Mouse (Mus musculus) midbrain, embryonic 10.5 days (tissue): ENCODE data around the gene Nudt16. TPM values are rescaled to one million over a fixed set of nuclear protein-coding genes. Genes with fewer than 3 reads are reported as not detected.
"Not testable (repeated sequence)": the region's sequence is repeated elsewhere in the genome, so short reads cannot be mapped to it uniquely, and the experiment has no call there.

ENCODE experiments used
- DNase-seq: peaks from one replicate; pipeline ENCODE4 v3.0.0-alpha.2; 2017; ENCODE audit warnings: low spot score
- H3K27ac ChIP-seq: fragments of 300-500 bp; sonication (generic); replicated peaks from 2 replicates; pipeline ENCODE4 v1.5.1; 2016; ENCODE audit warnings: mild to moderate bottlenecking
- H3K27me3 ChIP-seq: fragments of 300-500 bp; sonication (generic); 2 replicates; pipeline ENCODE4 v1.6.1; 2016; ENCODE audit warnings: low read depth, mild to moderate bottlenecking; ENCODE audit not compliant: poor library complexity, severe bottlenecking
- H3K36me3 ChIP-seq: fragments of 300-500 bp; sonication (generic); 2 replicates; pipeline ENCODE4 v1.6.1; 2016; ENCODE audit warnings: mild to moderate bottlenecking, moderate library complexity
- H3K4me1 ChIP-seq: fragments of 300-500 bp; sonication (generic); 2 replicates; pipeline ENCODE4 v1.6.1; 2016
- H3K4me3 ChIP-seq: fragments of 300-500 bp; sonication (generic); 2 replicates; pipeline ENCODE4 v1.5.1; 2016; ENCODE audit warnings: mild to moderate bottlenecking, moderate library complexity
- H3K9me3 ChIP-seq: fragments of 300-500 bp; sonication (generic); replicated peaks from 2 replicates; pipeline ENCODE4 v1.6.1; 2016; ENCODE audit warnings: mild to moderate bottlenecking
- WGBS: fragments of 180-500 bp; shearing (Covaris S2); methylation state at CpG from one replicate; pipeline ENCODE4 v1.1.7; 2016; 5-methylcytosine and 5-hydroxymethylcytosine counted together
- polyA plus RNA-seq: library from polyadenylated mRNA; unstranded; fragments of >200 nt; fragmentation: Nextera tagmentation; extraction: Ambion mirVana; gene quantifications from 2 replicates; pipeline ENCODE4 v1.2.1, GENCODE M21; 2016

The Nudt16 gene
- polyA plus RNA-seq, result 14.8 and 18.2 TPM in 2 replicates

DNA sequence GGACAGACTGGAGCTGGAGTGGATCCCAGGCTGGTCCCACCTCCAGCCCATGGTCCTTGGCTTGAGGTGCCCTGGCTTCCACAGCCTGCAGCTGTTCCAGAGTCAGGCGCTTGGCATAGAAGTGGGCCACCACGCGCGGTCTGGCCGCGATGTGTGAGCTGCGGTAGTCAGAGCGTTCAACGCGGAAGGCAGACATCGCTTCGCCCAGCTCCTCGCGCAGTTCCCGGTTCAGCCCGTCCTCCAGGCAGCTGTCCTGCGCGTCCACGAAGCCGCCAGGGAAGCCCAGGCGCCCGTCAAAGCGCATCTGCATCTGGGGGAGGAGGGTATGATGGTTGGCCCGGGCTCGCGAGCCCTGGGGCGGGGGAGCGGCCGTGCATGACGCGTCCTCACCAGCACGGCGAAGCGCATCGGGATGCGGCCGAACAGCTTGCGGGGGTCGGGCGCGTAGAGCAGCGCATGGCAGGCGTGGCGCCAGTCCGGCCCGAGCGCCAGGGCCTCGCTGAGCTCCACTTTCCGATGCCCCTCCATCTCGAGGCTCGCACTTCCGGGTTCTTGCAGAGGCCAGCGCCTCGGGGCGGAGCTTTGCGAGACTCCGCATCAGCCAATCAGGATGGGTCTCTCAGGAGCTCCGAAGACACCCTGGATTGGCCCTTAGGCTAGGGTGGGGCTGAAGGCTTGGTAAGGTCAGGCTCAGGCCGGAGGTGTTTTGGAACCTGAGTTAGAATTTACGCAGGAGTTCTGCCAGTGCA is at the start of gene Nudt16:
Nudt16 (minus strand) TSS at position 572 of the 749 bp plus-strand sequence.
- H3K27me3 ChIP-seq, result no peaks in the 10 kb centered on the region
- H3K4me1 ChIP-seq, result peaks cover 17% of the 10 kb centered on the region
- no peaks in the 10 kb centered on the region for H3K36me3 ChIP-seq
- H3K27ac ChIP-seq, result peak within 1 kb of the TSS; percentile 90
- WGBS, result under 1% methylated on average over 60 of the region's 60 CpGs
- no peaks in the 10 kb centered on the region for H3K9me3 ChIP-seq
- DNase-seq, result peak; percentile 91
- H3K4me3 ChIP-seq, result peak within 1 kb of the TSS; percentile 83

DNA sequence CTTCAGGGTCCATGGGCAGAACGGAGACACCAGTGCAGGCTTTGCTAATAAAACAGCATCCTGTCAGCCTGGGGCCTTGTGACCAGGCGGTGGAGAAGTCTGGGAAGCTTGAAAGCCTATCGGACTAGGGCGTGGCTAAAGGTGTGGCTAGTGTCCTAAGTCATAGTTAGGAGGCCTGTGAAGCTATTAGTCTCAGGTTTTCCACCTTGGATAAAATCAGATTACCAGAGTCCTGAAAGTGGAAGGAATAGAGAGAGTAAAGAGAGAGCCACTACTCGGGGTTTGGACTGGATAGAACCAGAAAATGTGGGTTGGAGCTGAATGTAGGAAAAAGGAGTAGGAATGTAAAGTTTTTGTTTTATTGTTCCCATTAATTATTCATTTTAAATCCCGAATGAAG is 13.4 kb upstream of the Nudt16 start, which contains the start of gene 1700080E11Rik:
1700080E11Rik (minus strand) TSS at position 101 of the 400 bp plus-strand sequence.
- Histone ChIP-seq H3K4me1 (no peaks in the 10 kb centered on the region), H3K27me3 (no peaks in the 10 kb centered on the region), H3K4me3 (no peak within 1 kb of the TSS), H3K9me3 (no peaks in the 10 kb centered on the region), H3K36me3 (no peaks in the 10 kb centered on the region), H3K27ac (no peak within 1 kb of the TSS)
- WGBS, result 85% methylated on average over 6 of the region's 6 CpGs
- DNase-seq, result no peak

DNA sequence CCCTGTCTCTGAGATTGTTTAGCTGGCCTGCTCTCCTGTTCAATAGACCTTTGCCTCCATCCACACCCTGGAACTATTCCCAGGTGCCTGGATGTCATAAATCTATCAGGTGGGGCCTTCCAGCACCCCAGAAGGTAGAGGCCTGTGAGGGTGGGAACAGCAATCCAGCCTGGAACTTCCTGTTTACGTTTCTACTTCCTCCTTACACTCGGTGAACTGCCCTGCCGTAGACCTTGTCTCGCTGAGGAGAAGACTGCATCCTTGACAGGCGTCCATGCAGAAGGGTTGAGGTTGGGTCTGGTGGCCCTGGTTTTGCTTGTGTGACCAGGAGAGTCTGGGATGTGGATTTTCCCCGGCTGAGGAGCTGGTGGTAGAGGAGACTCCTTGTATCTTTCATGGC is 7.6 kb upstream of the Nudt16 start:
- H3K9me3 ChIP-seq, result no peaks in the 10 kb centered on the region
- H3K27me3 ChIP-seq, result no peaks in the 10 kb centered on the region
- H3K27ac ChIP-seq, result no peak overlapping the region
- H3K4me3 ChIP-seq, result no peak overlapping the region
- H3K36me3 ChIP-seq, result no peaks in the 10 kb centered on the region
- DNase-seq, result no peak
- WGBS, result 87% methylated on average over 6 of the region's 6 CpGs
- H3K4me1 ChIP-seq, result no peaks in the 10 kb centered on the region

DNA sequence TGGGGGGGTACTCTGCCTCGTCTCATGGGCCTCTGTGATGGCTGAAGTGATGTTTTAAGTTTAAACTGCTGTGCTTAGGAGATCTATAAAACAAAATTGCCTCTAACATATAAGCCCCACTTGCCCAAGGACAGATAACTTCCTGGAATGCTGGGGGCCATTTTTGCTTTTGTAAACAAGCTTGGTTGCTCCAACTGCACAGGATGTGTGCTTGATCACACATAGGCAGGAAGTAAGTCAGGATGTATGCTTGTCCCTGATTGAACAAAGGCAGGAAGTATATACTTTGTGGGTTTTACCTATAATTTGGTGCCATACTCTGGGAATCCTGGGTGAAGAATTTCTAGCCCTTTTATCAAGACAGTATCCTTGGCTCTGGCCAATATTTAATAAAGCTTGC is 4.8 kb upstream of the Nudt16 start:
- no peaks in the 10 kb centered on the region for H3K27me3 ChIP-seq
- no peaks in the 10 kb centered on the region for H3K36me3 ChIP-seq
- no peak overlapping the region for H3K4me3 ChIP-seq
- WGBS, result 38% methylated on average over 1 of the region's 1 CpGs
- peaks cover 6% of the 10 kb centered on the region for H3K4me1 ChIP-seq
- H3K9me3 ChIP-seq, result no peaks in the 10 kb centered on the region
- H3K27ac ChIP-seq, result no peak overlapping the region
- no peak for DNase-seq

DNA sequence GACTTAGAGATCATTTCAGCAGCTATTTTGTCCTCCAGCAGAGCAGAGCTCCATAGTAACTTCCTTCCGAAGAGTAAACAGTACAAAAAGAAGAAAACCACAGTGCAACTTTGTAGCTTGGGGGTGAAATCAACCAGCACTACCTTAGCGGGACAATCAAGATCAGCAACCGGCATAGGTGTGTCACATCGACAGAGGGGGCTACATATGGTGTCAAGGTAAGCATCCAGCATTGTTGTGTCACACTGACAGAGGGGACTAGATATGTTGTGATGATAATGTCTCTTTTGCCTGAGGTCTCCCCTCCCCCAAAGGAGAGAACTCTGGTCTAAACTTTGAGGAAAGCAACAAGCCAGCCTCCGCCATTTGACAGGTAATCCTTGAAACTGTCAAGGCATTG is 2.9 kb upstream of the Nudt16 start:
- 88% methylated on average over 5 of the region's 5 CpGs for WGBS
- Histone ChIP-seq H3K27me3 (no peaks in the 10 kb centered on the region), H3K9me3 (no peaks in the 10 kb centered on the region), H3K4me1 (peaks cover 17% of the 10 kb centered on the region), H3K36me3 (no peaks in the 10 kb centered on the region), H3K27ac (no peak overlapping the region), H3K4me3 (no peak overlapping the region)
- no peak for DNase-seq

DNA sequence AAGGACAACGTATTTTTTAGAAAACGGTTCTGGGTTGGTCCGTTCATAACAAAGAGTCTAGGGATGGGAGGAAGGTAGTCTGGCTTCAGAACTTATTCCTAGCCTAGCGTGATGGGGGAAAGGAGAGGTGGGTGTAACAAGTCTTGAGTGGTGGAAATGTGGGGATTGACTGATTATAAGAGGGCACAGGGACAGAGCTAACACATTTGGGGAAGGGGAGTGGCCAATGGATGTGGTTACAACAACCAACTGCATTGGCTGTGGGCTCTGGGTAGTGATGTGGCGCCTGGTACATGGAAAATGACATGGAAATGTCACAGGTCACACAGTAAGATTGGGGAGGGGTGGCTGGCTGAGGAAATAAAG is 361 bp upstream of the Nudt16 start:
- no peaks in the 10 kb centered on the region for H3K9me3 ChIP-seq
- 28% methylated on average over 5 of the region's 5 CpGs for WGBS
- DNase-seq, result no peak
- H3K36me3 ChIP-seq, result no peaks in the 10 kb centered on the region
- peak overlapping the region; percentile 83 for H3K4me3 ChIP-seq
- peak overlapping the region; percentile 90 for H3K27ac ChIP-seq
- peaks cover 17% of the 10 kb centered on the region for H3K4me1 ChIP-seq
- no peaks in the 10 kb centered on the region for H3K27me3 ChIP-seq

DNA sequence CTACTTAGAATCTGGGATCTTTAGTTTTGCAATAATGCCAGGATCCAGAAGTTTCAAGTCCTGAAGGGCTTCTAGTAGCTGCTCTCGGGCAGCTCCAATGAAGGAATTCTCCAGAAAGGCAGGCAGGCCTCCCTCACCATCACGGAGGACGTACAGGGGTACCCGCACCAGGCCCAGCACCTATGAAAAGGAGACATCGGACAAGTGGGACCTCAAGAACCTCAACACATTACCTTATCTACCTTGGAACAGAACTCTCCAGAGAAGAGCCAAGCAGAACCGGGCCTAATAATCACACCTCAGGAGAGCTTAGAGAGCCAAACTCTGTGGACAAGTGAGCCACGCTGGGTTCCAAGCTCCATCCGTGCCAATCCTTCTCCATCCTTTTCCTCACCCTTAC is 1.3 kb downstream of the Nudt16 start:
- Histone ChIP-seq H3K27me3 (no peaks in the 10 kb centered on the region), H3K27ac (no peak overlapping the region), H3K4me1 (peaks cover 17% of the 10 kb centered on the region), H3K4me3 (peak overlapping the region; percentile 83; the same call in 1 of the 2 replicates), H3K36me3 (no peaks in the 10 kb centered on the region), H3K9me3 (no peaks in the 10 kb centered on the region)
- no peak for DNase-seq
- WGBS, result 93% methylated on average over 8 of the region's 8 CpGs

DNA sequence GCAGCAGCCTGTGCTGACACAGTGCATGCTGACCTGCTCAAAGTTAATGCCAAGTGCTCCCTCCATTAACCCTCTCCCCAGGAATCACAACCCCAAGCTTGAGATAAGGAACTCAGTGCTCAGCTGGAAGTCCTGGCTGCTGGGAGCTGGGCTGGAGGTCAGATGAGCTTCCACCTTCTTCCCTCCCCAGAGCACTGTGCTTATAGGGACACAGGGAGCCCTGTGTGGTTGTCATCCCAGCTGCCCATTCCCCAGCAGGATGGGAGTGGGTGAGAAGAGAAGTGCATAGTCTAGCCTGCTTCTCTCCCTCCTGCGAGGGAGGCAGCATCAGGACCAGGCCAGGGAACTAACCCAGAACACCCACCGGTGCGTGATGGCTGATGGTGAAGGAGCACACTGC is 6.4 kb downstream of the Nudt16 start:
- not testable (repeated sequence) for H3K27me3 ChIP-seq, DNase-seq, H3K27ac ChIP-seq, H3K4me3 ChIP-seq, H3K36me3 ChIP-seq, H3K4me1 ChIP-seq, H3K9me3 ChIP-seq
- 84% methylated on average over 3 of the region's 3 CpGs for WGBS

DNA sequence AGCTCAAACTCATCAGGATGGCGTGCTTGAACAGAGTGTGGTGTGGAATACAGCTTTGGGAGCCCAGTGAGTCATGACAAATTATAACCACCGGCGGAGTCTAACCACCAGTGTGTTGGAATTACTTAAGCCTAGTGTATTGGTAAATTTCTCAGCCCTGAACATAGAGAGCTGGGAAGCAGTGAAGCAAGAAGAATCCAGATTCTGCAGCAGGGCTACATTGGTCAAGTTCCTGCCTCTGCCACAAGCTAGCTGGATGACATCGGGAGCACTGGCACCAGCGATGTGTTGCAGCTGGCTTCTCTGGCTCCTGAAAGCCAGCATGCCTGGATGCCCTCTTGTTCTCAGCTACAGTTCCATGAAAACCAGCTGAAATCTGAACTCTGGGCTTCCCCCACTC is 27.7 kb downstream of the Nudt16 start:
- 81% methylated on average over 5 of the region's 5 CpGs for WGBS
- Histone ChIP-seq H3K27me3 (no peaks in the 10 kb centered on the region), H3K36me3 (no peaks in the 10 kb centered on the region), H3K9me3 (no peaks in the 10 kb centered on the region), H3K27ac (no peak overlapping the region), H3K4me3 (no peak overlapping the region), H3K4me1 (no peaks in the 10 kb centered on the region)
- no peak for DNase-seq

DNA sequence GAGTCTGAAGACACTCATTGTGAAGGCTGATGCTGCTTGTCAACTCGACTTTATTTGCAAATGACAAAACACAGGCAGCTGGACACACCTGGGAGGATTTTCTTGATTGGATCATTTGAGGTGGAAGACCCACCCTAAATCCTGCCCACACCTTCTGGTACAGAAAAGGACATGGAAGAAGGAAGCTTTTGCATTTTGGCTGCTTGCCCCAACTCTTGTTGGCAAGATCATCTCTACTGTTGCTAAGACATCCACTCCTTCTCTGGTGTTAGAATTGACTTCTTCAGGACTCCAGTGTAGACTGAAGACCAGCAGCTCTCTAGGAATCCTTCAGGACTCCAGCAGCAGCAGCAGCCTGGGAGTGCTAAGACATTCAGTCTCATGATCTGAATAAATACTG is 29.7 kb downstream of the Nudt16 start:
- H3K4me1 ChIP-seq, result peaks cover 4% of the 10 kb centered on the region; the same call in 1 of the 2 replicates
- H3K27ac ChIP-seq, result no peak overlapping the region
- 75% methylated on average over 1 of the region's 1 CpGs for WGBS
- H3K4me3 ChIP-seq, result no peak overlapping the region
- no peaks in the 10 kb centered on the region for H3K27me3 ChIP-seq
- no peak for DNase-seq
- no peaks in the 10 kb centered on the region for H3K36me3 ChIP-seq
- H3K9me3 ChIP-seq, result no peaks in the 10 kb centered on the region

DNA sequence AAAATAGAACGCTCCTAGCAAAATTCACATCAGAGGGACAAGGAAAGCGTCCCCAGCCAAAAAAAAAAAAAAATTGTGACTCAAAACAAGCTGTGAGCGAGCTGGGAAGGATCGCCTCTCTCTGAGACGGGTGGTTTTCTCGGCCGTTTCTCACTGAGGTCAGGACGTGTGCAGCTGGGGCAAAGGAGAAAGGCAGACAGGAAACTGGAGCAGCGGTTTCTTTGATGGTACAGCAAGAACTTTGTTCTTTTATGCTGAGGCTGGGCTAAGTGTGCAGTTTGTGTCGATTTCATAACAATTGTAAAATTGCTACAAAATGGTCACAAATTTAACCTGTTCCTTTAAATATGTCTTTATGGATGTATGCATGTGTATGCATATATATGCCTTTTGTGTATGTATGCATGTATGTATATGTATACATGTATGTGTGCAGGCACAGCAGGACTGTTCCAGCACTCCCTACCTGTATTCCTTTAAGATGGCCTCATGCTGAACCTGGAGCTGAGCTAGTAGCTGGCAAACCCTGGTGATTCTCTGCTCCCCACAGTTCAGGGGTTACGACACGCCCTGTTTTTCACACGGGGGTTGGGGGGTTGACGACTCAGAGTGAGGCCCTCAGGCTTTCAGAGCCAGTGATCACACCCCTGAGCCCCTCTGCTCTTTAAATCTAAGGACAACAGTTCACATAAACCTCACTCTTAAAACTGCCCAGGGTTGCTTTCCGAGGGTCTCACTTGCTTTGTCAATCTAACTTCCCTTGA is 30.6 kb downstream of the Nudt16 start:
- no peak for DNase-seq
- peaks cover 4% of the 10 kb centered on the region; the same call in 1 of the 2 replicates for H3K4me1 ChIP-seq
- no peaks in the 10 kb centered on the region for H3K9me3 ChIP-seq
- H3K4me3 ChIP-seq, result no peak overlapping the region
- H3K27me3 ChIP-seq, result no peaks in the 10 kb centered on the region
- H3K36me3 ChIP-seq, result no peaks in the 10 kb centered on the region
- no peak overlapping the region for H3K27ac ChIP-seq
- 73% methylated on average over 15 of the region's 15 CpGs for WGBS

DNA sequence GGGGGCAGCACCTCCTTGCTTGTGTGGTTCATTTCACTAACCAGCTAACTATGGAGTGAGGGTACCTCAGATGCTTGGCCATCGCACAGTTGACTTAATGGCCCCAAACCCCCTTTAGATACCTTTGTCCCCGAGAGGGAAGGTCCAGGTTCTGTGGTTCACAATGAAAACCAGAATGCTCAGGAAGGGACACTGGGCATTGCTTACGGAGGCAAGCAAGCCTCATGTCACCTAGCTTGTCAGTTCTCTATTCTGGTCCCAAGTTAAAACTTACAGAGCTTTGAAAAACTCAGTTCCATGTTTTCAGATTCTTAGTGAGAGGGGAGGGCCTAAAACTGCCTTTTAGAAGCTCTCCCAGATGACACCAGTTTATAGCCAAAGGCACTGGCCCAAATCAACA is 51.4 kb downstream of the Nudt16 start:
- WGBS, result 86% methylated on average over 3 of the region's 3 CpGs
- no peak for DNase-seq

More for the DNA sequence above, 51.4 kb downstream of the Nudt16 start:
- Histone ChIP-seq H3K4me3 (no peak overlapping the region), H3K4me1 (no peaks in the 10 kb centered on the region), H3K9me3 (0 out of 2 replicates have a peak, but pooled peaks cover 3% of the 10 kb centered on the region), H3K27me3 (no peaks in the 10 kb centered on the region), H3K36me3 (peaks cover 38% of the 10 kb centered on the region), H3K27ac (no peak overlapping the region)
